ENCODE assay signal across 8 mouse cellular contexts in the genomic region with DNA sequence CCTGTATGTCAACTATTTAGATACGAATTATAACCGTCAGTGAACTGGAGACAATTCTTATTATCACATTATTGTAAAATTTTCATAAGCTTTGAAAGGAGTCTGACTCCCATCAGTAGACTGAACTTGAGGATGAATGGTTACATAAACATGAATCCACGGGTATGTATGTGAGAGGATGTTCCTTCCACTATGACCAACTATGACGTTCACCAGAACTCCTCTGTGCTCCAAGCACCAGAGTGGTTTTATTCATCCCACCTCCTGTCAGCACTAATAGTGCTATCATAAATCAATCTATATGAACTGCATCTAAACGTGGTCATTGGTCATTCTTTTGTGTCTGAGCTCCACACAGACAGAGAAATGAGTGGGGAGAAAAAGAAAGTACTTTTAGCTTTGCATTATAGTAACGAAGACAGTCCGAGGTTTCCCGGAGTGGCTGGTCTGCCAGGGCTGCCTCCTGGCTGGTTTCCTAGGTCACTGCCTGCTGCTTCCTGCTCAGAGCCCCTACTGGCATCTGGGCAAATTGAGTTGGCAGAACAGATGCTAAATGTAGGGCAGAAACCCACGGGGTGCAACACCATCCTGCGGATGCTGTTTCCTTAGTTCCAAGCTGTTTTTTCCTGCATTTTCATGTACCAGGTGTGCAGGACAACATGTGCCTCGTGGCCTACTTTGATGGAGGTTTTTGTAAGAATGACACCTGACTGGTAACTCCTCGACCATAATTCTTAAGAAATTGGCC.
A peak's percentile ranks its signal among the peaks of the same experiment; 100 is the strongest.
DNase-seq lines count a peak whose midpoint lies in the region.

No protein-coding gene starts in this region.

- peak; percentile 8 for DNase-seq in adrenal gland, postnatal 14 days
- no peak for DNase-seq in adrenal gland, adult 18-20 months (ENCODE audit: low spot score in 2 of 2)
- DNase-seq in cerebellum, adult 11 months, result peak; percentile 86
- peak; percentile 4 to 12 for DNase-seq in layer of hippocampus, adult 8-10 months (ENCODE audit: low spot score in 2 of 2)
- DNase-seq in retina, postnatal 7 days (ENCODE audit: low read depth, low spot score), result peak; percentile 11
- DNase-seq in natural killer cell, adult 2 months (ENCODE audit: low spot score in 2 of 2), result no peak
- DNase-seq in heart, postnatal 4 days, result no peak
- DNase-seq in kidney, adult 9 months, result no peak

Comparison
In these comparisons a context has a peak if more than half of its experiments do, and no peak if none do; other contexts are left out.
1. DNase-seq: peak in adrenal gland, postnatal 14 days (single experiment), cerebellum, adult 11 months (single experiment), layer of hippocampus, adult 8-10 months (2 of 2) and retina, postnatal 7 days (single experiment); none in adrenal gland, adult 18-20 months (0 of 2), natural killer cell, adult 2 months (0 of 2), heart, postnatal 4 days (single experiment) and kidney, adult 9 months (single experiment).